Mouse (Mus musculus) liver, embryonic 14.5 days (tissue): ENCODE results near the gene Rpl34. TPM values are rescaled to one million over a fixed set of nuclear protein-coding genes. Genes with fewer than 3 reads are reported as not detected.

ENCODE experiments used
- ATAC-seq: fragments of 200-750 bp; cut with Nextera tagmentation; 2 replicates; pipeline ENCODE4 v1.8.0; 2017; ENCODE audit warnings: moderate number of reproducible peaks, mild to moderate bottlenecking, moderate library complexity; ENCODE audit not compliant: insufficient read depth
- DNase-seq, 3 experiments: peaks; one replicate each; pipeline ENCODE4 v3.0.0-alpha.2; 2012 to 2013; ENCODE audit warnings: low read depth in 3 of 3, low spot score in 3 of 3
- H3K27ac ChIP-seq: fragments of 300-500 bp; sonication (generic); 2 replicates; pipeline ENCODE4 v1.5.1; 2014; ENCODE audit warnings: moderate library complexity, mild to moderate bottlenecking, control low read depth, inconsistent platforms
- H3K27me3 ChIP-seq: fragments of 300-500 bp; sonication (generic); 2 replicates; pipeline ENCODE4 v1.6.1; 2014; ENCODE audit warnings: mild to moderate bottlenecking, low read length, moderate library complexity; ENCODE audit not compliant: control insufficient read depth, insufficient read depth
- H3K36me3 ChIP-seq: fragments of 300-500 bp; sonication (generic); replicated peaks from 2 replicates; pipeline ENCODE4 v1.6.1; 2014; ENCODE audit warnings: low read depth; ENCODE audit not compliant: control insufficient read depth, insufficient read depth
- H3K4me1 ChIP-seq, 2 experiments: fragments of 200-500 bp in 1 of 2; fragments of 300-500 bp in 1 of 2; sonication (generic) in 1 of 2; replicated peaks; 2 replicates each; pipeline ENCODE4 v1.6.1; 2012 to 2014; ENCODE audit warnings: antibody characterized with exemption in 1 of 2, inconsistent platforms in 1 of 2, low read length in 1 of 2; ENCODE audit not compliant: control insufficient read depth in 2 of 2, insufficient read depth in 2 of 2
- H3K4me2 ChIP-seq: fragments of 300-500 bp; sonication (generic); 2 replicates; pipeline ENCODE4 v1.6.1; 2014; ENCODE audit warnings: low read depth, mild to moderate bottlenecking, control low read depth, moderate library complexity
- H3K4me3 ChIP-seq, 2 experiments: fragments of 200-500 bp in 1 of 2; fragments of 300-500 bp in 1 of 2; sonication (generic) in 1 of 2; 2 replicates each; pipeline ENCODE4 v1.5.1; 2012 to 2014; ENCODE audit warnings: low read depth in 2 of 2, low read length in 2 of 2, mild to moderate bottlenecking in 2 of 2, control low read depth in 1 of 2, inconsistent platforms in 1 of 2, moderate library complexity in 1 of 2; ENCODE audit not compliant: insufficient read depth in 1 of 2
- H3K9ac ChIP-seq: fragments of 300-500 bp; sonication (generic); replicated peaks from 2 replicates; pipeline ENCODE4 v1.6.1; 2014; ENCODE audit warnings: mild to moderate bottlenecking, control low read depth, moderate library complexity
- H3K9me3 ChIP-seq: fragments of 300-500 bp; sonication (generic); 2 replicates; pipeline ENCODE4 v1.6.1; 2016; ENCODE audit warnings: low read length, mixed read lengths; ENCODE audit not compliant: control insufficient read depth
- CTCF ChIP-seq: IDR thresholded peaks from 2 replicates; pipeline ENCODE4 v1.5.1; 2016; ENCODE audit warnings: antibody characterized with exemption, low read depth, control low read depth
- EP300 ChIP-seq: IDR thresholded peaks from 2 replicates; pipeline ENCODE4 v1.6.1; 2016; ENCODE audit warnings: antibody characterized with exemption, low read depth
- WGBS: fragments of 180-500 bp; shearing (Covaris S2); extraction: QIAGEN DNeasy Blood & Tissue Kit; methylation state at CpG from one replicate; pipeline ENCODE4 v1.1.7; 2014; ENCODE audit not compliant: insufficient replicate concordance; 5-methylcytosine and 5-hydroxymethylcytosine counted together
- polyA plus RNA-seq, 2 experiments: library from polyadenylated mRNA; depleted of rRNA in 1 of 2; stranded (reverse) in 1 of 2; unstranded in 1 of 2; fragments of >200 nt; fragmentation: Nextera tagmentation in 1 of 2; extraction: Ambion mirVana in 1 of 2; gene quantifications; 2 replicates each; pipeline versions ENCODE4 v1.2.1 to v1.2.3; 2012 to 2014

The Rpl34 gene
- polyA plus RNA-seq, 2 experiments: 822 to 1,411 TPM

DNA sequence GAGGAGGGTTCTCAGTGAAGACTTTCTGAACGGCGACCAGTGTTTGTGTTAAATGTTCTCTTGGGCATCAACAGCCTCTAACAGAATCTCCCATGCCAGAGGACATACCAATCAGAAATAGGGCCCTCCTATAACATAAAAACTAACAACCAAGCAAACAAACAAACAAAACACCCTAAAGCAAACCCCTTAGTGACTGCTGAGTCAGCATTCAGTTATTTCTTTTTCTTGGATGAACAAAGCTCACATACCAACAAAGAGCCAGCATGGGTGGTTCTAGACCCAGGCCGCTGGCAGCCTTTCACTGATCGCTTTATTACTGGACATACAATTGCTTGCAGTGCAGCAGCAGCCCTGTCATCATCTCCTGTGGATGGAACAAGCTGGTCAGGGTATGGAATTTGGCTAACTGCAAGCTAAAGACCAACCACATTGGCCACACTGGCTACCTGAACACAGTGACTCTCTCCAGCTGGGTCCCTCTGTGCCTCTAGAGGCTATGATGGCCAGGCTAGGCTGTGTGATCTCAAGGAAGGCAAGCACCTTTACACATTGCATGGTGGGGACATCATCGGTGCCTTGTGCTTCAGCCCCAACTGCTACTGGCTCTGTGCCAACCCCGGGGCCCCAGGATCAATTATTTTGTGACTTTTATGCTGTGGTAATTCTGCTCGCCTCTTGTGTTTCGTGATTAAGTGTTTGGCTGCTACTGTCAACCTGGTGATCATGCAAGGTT lies 27.1 kb upstream of the Rpl34 start:
- H3K36me3 ChIP-seq: no peaks in the 10 kb centered on the region
- TF ChIP-seq EP300 (no peak), CTCF (no peak)
- no peaks in the 10 kb centered on the region for H3K4me1 ChIP-seq
- H3K9ac ChIP-seq: no peak overlapping the region
- no peaks in the 10 kb centered on the region for H3K27me3 ChIP-seq
- DNase-seq: no peak
- H3K4me2 ChIP-seq: no peak overlapping the region
- no peaks in the 10 kb centered on the region for H3K9me3 ChIP-seq
- no peak overlapping the region for H3K27ac ChIP-seq
- 71% methylated on average over 8 of the region's 8 CpGs for WGBS
- no peak overlapping the region for H3K4me3 ChIP-seq
- no peak for ATAC-seq

DNA sequence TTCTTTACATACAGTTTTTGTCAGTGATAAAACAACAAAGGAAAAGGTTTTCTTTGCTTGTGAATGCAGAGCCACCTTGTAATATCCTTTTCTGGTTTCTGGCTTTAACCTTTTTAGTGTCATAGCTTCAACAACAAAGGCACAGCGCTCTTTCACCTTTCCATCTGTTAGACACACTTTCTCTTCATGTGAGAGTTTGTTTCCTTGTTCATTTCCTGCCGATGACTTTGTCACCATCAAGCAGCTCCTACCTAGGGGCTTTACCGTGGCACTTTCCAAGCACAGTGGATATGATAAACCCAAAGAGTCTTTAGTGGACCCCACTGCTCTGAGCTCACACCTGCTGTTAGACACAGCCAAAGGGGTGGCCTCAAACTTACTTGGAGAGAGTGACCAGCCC lies 19.0 kb upstream of the Rpl34 start:
- H3K27me3 ChIP-seq: no peaks in the 10 kb centered on the region
- H3K4me1 ChIP-seq: no peaks in the 10 kb centered on the region
- WGBS: 50% methylated on average over 3 of the region's 3 CpGs
- H3K4me3 ChIP-seq: no peak overlapping the region
- no peak for TF ChIP-seq CTCF
- TF ChIP-seq EP300: no peak
- DNase-seq (no peak), ATAC-seq (no peak)
- no peaks in the 10 kb centered on the region for H3K36me3 ChIP-seq
- H3K27ac ChIP-seq: no peak overlapping the region
- no peak overlapping the region for H3K4me2 ChIP-seq
- H3K9ac ChIP-seq: no peak overlapping the region
- H3K9me3 ChIP-seq: no peaks in the 10 kb centered on the region

- H3K4me1 ChIP-seq: no peaks in the 10 kb centered on the region
- DNase-seq (no peak), ATAC-seq (no peak)
- no peak overlapping the region for H3K4me3 ChIP-seq
- WGBS: 66% methylated on average over 10 of the region's 10 CpGs
- H3K4me2 ChIP-seq: no peak overlapping the region
- TF ChIP-seq CTCF (no peak), EP300 (no peak)
- H3K9ac ChIP-seq: no peak overlapping the region
- H3K27ac ChIP-seq: no peak overlapping the region
- H3K27me3 ChIP-seq: no peaks in the 10 kb centered on the region
- H3K9me3 ChIP-seq: no peaks in the 10 kb centered on the region
- no peaks in the 10 kb centered on the region for H3K36me3 ChIP-seq
Measured at GRCm38 (mm10) chr3:130746673-130747619, 16.7 kb upstream of the Rpl34 start.

DNA sequence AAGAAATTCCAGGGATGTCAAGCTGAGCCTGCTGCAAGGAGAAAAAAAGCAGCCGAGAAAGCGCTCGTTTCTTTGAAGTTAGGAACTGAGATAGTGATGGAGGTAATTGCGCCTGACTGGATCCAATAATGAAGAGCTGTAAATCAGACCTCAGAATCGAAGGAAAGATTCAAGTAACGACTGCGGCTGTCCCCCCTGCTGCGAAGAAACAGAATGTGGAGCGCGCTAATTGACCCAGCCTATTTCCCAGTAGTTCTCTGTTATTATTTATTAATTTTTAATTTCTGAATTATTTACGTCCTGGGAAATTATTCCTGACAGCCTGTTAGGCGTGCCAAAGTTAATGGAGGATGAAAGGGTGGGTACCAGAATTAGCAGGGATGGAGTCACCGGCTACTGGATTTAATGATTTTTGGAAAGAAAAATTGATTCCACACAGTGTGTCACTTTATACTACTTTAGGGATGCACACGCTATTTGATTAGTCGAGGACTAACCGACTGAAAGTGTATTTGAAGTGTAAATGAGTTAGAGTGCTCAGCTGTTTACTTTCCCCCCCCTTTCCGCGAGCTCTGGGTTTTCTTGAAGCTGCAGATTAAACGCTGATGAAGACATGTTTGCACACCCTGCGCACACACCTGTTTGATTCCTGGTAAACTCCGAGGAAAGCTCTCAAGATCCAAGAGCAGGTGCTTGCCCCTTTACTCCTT lies 7.6 kb upstream of the Rpl34 start:
- no peak overlapping the region for H3K27ac ChIP-seq
- no peak overlapping the region for H3K4me3 ChIP-seq
- no peak overlapping the region for H3K4me2 ChIP-seq
- DNase-seq (no peak), ATAC-seq (no peak)
- no peaks in the 10 kb centered on the region for H3K36me3 ChIP-seq
- no peak overlapping the region for H3K9ac ChIP-seq
- H3K27me3 ChIP-seq: no peaks in the 10 kb centered on the region; the same call in 1 of the 2 replicates
- TF ChIP-seq EP300: no peak
- no peak for TF ChIP-seq CTCF
- WGBS: 54% methylated on average over 21 of the region's 21 CpGs
- H3K4me1 ChIP-seq: no peaks in the 10 kb centered on the region
- H3K9me3 ChIP-seq: no peaks in the 10 kb centered on the region

- Histone ChIP-seq H3K9me3 (no peaks in the 10 kb centered on the region), H3K4me3 (no peak overlapping the region), H3K27ac (no peak overlapping the region), H3K4me1 (no peaks in the 10 kb centered on the region), H3K27me3 (no peaks in the 10 kb centered on the region; the same call in 1 of the 2 replicates), H3K36me3 (no peaks in the 10 kb centered on the region), H3K4me2 (no peak overlapping the region), H3K9ac (no peak overlapping the region)
- DNase-seq (no peak), ATAC-seq (no peak)
- TF ChIP-seq EP300 (no peak), CTCF (no peak)
- WGBS: 32% methylated on average over 4 of the region's 4 CpGs
Measured at GRCm38 (mm10) chr3:130736758-130737157, 6.6 kb upstream of the Rpl34 start.
